Mouse (Mus musculus) kidney, adult 2 months (tissue): ENCODE results near the gene Cfap97d2.

Experiments used
- CTCF ChIP-seq: fragments of 200-500 bp; conservative IDR thresholded peaks from 2 replicates; pipeline ENCODE4 v1.5.1; 2011; ENCODE audit warnings: low read depth, mild to moderate bottlenecking, control low read depth, low read length, moderate library complexity, mixed read lengths; ENCODE audit not compliant: insufficient read depth, insufficient read length
- POLR2A ChIP-seq: fragments of 200-500 bp; IDR thresholded peaks from one replicate; pipeline ENCODE4 v1.6.1; 2011; ENCODE audit warnings: low read depth, low read length, control low read depth

- TF ChIP-seq CTCF (no peak), POLR2A (no peak)
Observed at GRCm38 (mm10) chr8:13789606-13790005, 83.9 kb downstream of the Cfap97d2 start.
